Mouse (Mus musculus) spleen, adult 2 months (tissue): ENCODE measurements around the gene Ddx47. TPM values are rescaled to one million over a fixed set of nuclear protein-coding genes. Genes with fewer than 3 reads are reported as not detected.
A peak's percentile ranks its signal among the peaks of the same experiment; 100 is the strongest.

Experiments
- DNase-seq, 2 experiments: peaks; one replicate each; pipeline versions ENCODE4 v3.0.0 to v3.0.0-alpha.2; 2012 to 2021; ENCODE audit warnings: low spot score in 2 of 2, low read depth in 1 of 2
- H3K27ac ChIP-seq: fragments of 200-500 bp; 2 replicates; pipeline ENCODE4 v1.5.1; 2012; ENCODE audit warnings: low read length, inconsistent platforms; ENCODE audit not compliant: insufficient read depth
- H3K27me3 ChIP-seq: fragments of 200-500 bp; 2 replicates; pipeline ENCODE4 v1.6.1; 2012; ENCODE audit warnings: mild to moderate bottlenecking, moderate library complexity, low read length, inconsistent platforms; ENCODE audit not compliant: control insufficient read depth, insufficient read depth
- H3K36me3 ChIP-seq: fragments of 200-500 bp; 2 replicates; pipeline ENCODE4 v1.6.1; 2012; ENCODE audit warnings: mild to moderate bottlenecking, low read length, inconsistent platforms; ENCODE audit not compliant: control insufficient read depth, insufficient read depth
- H3K4me1 ChIP-seq: fragments of 200-500 bp; 2 replicates; pipeline ENCODE4 v1.6.1; 2011; ENCODE audit warnings: inconsistent platforms; ENCODE audit not compliant: control insufficient read depth, insufficient read depth, insufficient read length
- H3K4me3 ChIP-seq: fragments of 200-500 bp; 2 replicates; pipeline ENCODE4 v1.5.1; 2011; ENCODE audit warnings: mild to moderate bottlenecking, inconsistent platforms; ENCODE audit not compliant: insufficient read depth, insufficient read length; ENCODE audit errors: extremely low read depth
- CTCF ChIP-seq: fragments of 200-500 bp; IDR thresholded peaks from 2 replicates; pipeline ENCODE4 v1.5.1; 2011; ENCODE audit warnings: mild to moderate bottlenecking, inconsistent platforms; ENCODE audit not compliant: insufficient read depth, insufficient read length, insufficient replicate concordance; ENCODE audit errors: extremely low read depth
- POLR2A ChIP-seq: fragments of 200-500 bp; IDR thresholded peaks from 2 replicates; pipeline ENCODE4 v1.6.1; 2011; ENCODE audit warnings: low read depth, low read length, inconsistent platforms
- WGBS: fragments of 180-500 bp; shearing (Covaris S2); methylation state at CpG from one replicate; pipeline ENCODE4 v1.1.7; 2018; 5-methylcytosine and 5-hydroxymethylcytosine counted together
- polyA plus RNA-seq: library from polyadenylated mRNA; depleted of rRNA; stranded (reverse); fragments of >200 nt; gene quantifications from 2 replicates; pipeline ENCODE4 v1.2.3, GENCODE M21; 2012

Ddx47 gene
- polyA plus RNA-seq, 1 experiment = 34.6 TPM

DNA sequence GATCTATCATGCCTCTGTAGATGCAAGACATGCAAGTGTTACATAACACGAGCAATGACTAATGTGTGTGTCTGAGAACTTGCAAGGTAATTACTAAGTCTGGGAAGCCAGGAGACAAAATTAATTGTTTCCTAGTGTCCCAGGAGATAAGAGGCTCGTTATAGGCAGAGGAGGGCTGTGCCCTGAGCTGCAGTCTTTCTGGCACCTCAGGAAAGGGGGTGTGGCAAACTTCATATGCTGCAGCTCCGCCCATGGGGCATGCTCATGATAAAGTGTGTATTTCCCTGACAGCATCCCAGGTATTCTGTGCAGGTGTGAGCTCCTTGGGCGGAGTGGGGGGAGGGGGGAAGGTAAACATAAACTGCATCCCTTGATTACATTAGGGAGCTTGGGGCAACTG is 39.3 kb upstream of the Ddx47 start:
- Histone ChIP-seq H3K4me3 (no peak overlapping the region), H3K36me3 (no peaks in the 10 kb centered on the region), H3K27me3 (no peaks in the 10 kb centered on the region), H3K4me1 (no peaks in the 10 kb centered on the region), H3K27ac (no peak overlapping the region)
- WGBS = 77% methylated on average over 4 of the region's 4 CpGs
- DNase-seq = no peak
- TF ChIP-seq CTCF (no peak), POLR2A (no peak)

GRCm38 (mm10) chr6:134976628-134977027 is 34.8 kb upstream of the Ddx47 start:
- Histone ChIP-seq H3K4me1 (peaks cover 8% of the 10 kb centered on the region), H3K4me3 (no peak overlapping the region), H3K27me3 (no peaks in the 10 kb centered on the region), H3K36me3 (no peaks in the 10 kb centered on the region), H3K27ac (no peak overlapping the region)
- TF ChIP-seq CTCF (no peak), POLR2A (no peak)
- WGBS = 73% methylated on average over 6 of the region's 6 CpGs
- no peak for DNase-seq

GRCm38 (mm10) chr6:134981231-134982062 is 30.0 kb upstream of the Ddx47 start, which contains the start of gene Apold1:
Gene Apold1 (plus strand): TSS chr6:134981718.
- TF ChIP-seq CTCF = no peak
- no peak for TF ChIP-seq POLR2A
- H3K27me3 ChIP-seq = no peaks in the 10 kb centered on the region
- no peaks in the 10 kb centered on the region for H3K36me3 ChIP-seq
- peak within 1 kb of the TSS; percentile 43 for H3K27ac ChIP-seq
- H3K4me1 ChIP-seq = peaks cover 13% of the 10 kb centered on the region
- H3K4me3 ChIP-seq = peak within 1 kb of the TSS; percentile 51
- DNase-seq = peak; percentile 33 to 45
- WGBS = 28% methylated on average over 22 of the region's 22 CpGs

GRCm38 (mm10) chr6:134983529-134984370 is 27.7 kb upstream of the Ddx47 start:
- peak; percentile 57; the same call in 1 of the 2 replicates for TF ChIP-seq CTCF
- no peak for TF ChIP-seq POLR2A
- DNase-seq = peak; percentile 33 to 85

GRCm38 (mm10) chr6:134984748-134985147 is 26.7 kb upstream of the Ddx47 start:
- TF ChIP-seq CTCF (no peak), POLR2A (no peak)
- Histone ChIP-seq H3K4me1 (peaks cover 13% of the 10 kb centered on the region), H3K36me3 (no peaks in the 10 kb centered on the region), H3K27ac (0 out of 2 replicates have a peak overlapping the region, but pooled peaks have one; percentile 8), H3K4me3 (no peak overlapping the region), H3K27me3 (no peaks in the 10 kb centered on the region)
- WGBS = 61% methylated on average over 3 of the region's 3 CpGs
- DNase-seq = no peak

More at GRCm38 (mm10) chr6:134983529-134984370, 27.7 kb upstream of the Ddx47 start:
- Histone ChIP-seq H3K4me1 (peaks cover 13% of the 10 kb centered on the region), H3K27me3 (no peaks in the 10 kb centered on the region), H3K36me3 (no peaks in the 10 kb centered on the region), H3K4me3 (peak overlapping the region; percentile 77), H3K27ac (peak overlapping the region; percentile 41; the same call in 1 of the 2 replicates)
- 6% methylated on average over 62 of the region's 62 CpGs for WGBS

- Histone ChIP-seq H3K36me3 (no peaks in the 10 kb centered on the region), H3K27me3 (no peaks in the 10 kb centered on the region), H3K27ac (no peak overlapping the region), H3K4me1 (peaks cover 3% of the 10 kb centered on the region; the same call in 1 of the 2 replicates), H3K4me3 (no peak overlapping the region)
- TF ChIP-seq POLR2A = no peak
- no peak for TF ChIP-seq CTCF
- no peak for DNase-seq
- 86% methylated on average over 9 of the region's 9 CpGs for WGBS
These were observed 23.0 kb upstream of the Ddx47 start for GRCm38 (mm10) chr6:134988377-134988776.
